Mouse (Mus musculus): ENCODE data around the gene Ric8b. TPM values are rescaled to one million over a fixed set of nuclear protein-coding genes. Genes with fewer than 3 reads are reported as not detected.
A peak's percentile ranks its signal among the peaks of the same experiment; 100 is the strongest.

Gene Ric8b
- polyA plus RNA-seq (2012; rRNA removed): 7.7 and 8.8 TPM in 2 replicates

DNA sequence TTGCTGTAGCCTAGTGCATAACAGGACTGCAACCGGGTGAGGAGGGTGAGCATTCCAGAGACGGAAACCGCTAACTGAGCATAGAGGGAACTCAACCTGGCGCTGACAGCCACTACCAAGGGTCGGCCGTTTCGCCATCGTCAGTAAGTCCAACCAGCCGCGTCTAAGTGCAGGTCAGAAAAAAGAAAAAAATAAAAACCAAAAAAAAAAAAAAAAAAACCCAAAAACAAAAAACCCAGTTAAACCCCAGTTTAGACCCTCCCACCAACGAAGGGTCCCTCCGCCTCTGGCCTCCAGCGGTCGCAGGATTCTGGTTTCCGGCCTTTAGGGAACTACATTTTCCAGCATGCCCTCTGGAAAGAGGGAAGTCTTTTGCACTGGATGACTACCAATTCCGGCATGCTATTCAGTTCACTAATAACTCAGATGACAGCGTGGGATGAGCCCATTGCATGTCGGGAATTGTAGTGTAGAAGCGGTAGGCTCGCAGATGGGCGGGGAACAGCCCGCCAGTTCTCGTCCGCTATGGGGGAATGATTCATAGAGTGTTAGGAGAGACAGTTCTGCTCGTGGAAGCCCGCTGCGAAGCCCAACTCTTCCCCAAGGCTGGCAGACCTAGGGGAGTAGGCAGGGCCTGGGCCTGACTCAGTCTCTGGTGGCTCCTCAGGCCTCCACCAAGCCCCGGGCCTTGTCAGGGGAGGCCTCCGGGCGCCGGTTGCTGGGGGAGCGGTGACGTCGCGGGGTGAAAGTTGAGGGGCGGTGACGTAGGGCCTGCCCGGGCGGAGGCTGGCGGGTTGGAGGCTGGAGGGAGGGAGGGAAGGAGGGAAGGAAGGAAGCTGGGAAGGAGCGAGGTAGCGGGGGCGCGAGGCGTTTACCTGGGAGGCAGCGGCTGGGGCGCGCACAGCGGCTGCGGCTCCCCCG, at the start of gene Ric8b:
Ric8b (plus strand) TSS at position 807 of the 921 bp plus-strand sequence.
- under 1% methylated on average over 51 of the region's 51 CpGs for WGBS
- peak; percentile 98 for DNase-seq (ENCODE audit: low read depth, low spot score)

DNA sequence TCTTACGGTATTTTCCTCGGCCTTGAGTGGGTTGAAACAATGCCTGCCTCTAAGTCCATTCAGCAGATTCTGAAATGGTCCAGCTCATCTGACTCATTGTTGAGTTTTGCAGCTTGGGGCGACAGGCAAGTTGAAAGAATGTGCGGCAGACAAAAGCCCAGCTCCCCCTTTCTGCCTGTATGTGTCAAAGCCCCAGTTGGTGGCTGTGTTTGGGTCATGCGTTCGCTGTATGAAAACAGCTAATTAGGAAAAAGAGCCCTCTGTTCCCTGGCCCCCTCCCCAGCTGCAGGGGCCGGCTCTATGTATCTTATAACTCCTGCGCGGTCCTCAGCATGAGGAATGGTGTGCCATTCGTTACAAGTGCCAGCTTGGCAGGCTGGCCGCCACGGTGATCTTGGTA, 46.1 kb upstream of the Ric8b start:
- DNase-seq (ENCODE audit: low read depth, low spot score): no peak
- WGBS: 89% methylated on average over 12 of the region's 12 CpGs

DNA sequence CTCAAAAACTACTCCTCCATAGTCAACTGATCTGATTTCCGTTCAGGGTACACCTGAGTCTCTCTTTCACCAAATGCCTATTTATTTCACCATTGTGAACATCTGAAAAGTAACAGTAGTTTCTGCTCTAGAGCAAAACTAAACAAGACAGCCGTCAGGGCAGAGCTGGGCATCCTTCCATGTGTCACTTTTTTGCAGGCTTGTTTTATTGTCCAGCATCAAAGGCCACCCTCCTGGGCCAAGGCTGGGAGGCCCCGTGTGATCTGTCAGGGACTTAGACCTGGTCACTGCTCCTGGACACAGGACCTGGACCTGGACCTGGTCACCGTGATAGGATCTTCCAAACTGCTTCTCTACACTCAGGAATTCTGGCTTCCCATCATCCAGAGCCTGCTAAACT, 45.5 kb upstream of the Ric8b start:
- no peak for DNase-seq (ENCODE audit: low read depth, low spot score)

DNA sequence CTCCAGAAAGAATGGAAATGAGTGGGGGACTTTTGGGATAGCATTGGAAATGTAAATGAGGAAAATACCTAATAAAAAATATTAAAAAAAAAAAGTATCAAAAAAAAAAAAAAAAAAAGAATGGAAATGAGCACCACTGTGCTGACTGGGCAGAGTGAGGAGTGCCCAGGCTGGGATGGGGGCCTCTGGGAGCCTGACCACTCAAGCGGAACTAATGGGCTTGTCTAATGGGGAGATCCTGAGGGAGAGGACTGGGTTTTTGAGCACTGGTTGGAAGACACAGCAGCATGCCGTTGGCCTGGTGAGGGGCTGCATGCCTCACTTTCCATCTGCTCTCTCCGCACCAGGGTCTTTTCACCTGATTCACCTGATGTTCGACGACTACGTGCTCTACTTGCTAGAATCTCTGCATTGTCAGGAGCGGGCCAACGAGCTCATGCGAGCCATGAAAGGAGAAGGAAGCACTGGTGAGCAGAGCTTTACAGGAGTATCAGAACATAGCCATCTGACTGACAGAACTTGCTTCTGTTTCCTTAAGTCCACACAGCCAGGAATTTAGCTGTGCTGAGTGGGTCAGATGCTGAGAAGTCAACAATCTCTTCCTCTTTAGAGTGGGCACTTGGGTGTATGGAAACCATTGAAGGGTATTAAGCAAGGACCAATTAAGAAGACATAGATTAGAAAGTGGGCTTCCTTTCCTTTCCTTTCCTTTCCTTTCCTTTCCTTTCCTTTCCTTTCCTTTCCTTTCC, 37.4 kb upstream of the Ric8b start:
- WGBS: 75% methylated on average over 9 of the region's 9 CpGs
- DNase-seq (ENCODE audit: low read depth, low spot score): no peak

More for the DNA sequence above, 45.5 kb upstream of the Ric8b start:
- WGBS: 57% methylated on average over 4 of the region's 4 CpGs

DNA sequence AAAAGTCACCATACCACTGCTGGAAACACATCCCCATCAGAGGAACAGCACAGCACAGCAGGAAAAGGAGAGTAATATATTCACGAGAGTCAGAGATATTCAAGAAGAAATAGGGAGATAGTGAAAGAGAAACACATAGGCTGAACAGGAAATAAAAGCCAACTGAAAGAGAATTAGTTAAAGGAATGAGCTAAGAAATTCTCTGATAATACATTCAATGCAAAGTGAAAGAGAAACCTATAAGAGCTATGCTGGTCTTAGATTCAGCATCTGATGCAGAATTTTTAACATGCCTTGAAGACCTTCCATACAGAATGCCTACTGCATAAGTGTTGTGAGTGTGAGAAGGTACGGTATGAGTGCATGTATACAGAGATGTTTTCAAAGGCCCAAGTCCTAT, 34.9 kb upstream of the Ric8b start:
- no peak for DNase-seq (ENCODE audit: low read depth, low spot score)
- 68% methylated on average over 2 of the region's 2 CpGs for WGBS

DNA sequence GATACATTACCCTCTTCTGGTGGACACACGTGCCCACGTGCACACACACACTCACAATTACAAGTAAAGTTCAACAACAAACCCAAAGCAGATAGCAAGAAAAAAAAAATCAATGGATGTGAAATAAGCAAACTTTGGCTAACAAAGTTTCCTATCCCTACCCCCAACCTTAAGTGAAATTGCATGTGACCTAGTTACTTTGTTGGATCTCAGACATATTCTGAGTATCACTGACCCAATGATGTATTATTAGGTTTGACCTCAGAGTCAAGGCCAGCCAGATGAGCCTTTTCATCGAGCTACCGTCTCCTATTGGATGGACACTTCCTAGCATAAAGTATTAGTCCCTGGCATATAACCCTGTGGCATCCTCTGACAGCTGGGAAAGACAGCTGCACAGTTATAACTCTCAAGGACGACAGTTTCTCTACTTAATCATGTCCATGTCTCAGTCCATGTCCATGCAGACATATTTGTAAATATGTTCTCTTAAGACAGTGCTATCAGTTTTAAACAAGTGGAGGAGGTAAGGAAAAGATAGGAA, 32.0 kb upstream of the Ric8b start:
- no peak for DNase-seq (ENCODE audit: low read depth, low spot score)
- 57% methylated on average over 5 of the region's 5 CpGs for WGBS

DNA sequence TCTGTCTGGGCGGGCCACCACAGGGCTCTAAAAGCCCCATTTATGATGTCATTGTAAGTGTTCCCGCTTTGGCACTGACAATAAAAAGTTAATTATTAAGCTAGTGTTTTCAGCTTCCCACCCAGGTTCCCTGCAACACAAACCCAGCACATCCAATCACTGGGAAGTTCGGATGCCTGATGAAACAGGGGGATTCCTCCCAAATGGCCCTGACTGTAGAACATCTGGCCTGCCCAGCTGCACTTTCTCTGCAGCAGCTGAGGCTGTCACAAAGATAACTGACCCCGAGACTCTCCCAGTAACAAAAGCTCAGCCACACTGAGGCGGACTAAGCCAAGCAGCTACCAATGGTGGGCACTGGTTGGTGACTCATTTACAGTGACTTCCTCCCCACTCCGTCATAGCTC, 31.2 kb upstream of the Ric8b start:
- DNase-seq (ENCODE audit: low read depth, low spot score): peak; percentile 66

DNA sequence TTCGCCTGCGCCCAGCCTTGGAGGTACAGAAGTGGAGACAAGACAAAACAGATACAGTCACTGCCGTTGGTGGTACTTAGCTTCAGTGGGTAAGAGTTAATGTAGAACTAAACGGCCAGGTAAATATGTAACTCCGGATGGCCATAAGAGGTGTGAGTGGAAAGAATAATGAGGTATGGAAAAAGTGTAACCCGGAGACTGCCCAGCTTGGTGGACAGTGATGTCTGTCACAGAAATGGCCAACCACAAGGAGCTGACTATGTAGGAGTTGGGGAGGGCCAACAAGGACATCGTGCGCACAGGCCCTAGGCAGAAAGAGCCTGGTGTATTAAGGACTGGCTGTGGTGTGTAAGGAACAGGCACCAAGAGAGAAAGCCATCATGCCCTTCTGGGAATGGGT, 30.6 kb upstream of the Ric8b start:
- no peak for DNase-seq (ENCODE audit: low read depth, low spot score)
- WGBS: 34% methylated on average over 8 of the region's 8 CpGs

More for the DNA sequence above, 31.2 kb upstream of the Ric8b start:
- 10% methylated on average over 6 of the region's 6 CpGs for WGBS

DNA sequence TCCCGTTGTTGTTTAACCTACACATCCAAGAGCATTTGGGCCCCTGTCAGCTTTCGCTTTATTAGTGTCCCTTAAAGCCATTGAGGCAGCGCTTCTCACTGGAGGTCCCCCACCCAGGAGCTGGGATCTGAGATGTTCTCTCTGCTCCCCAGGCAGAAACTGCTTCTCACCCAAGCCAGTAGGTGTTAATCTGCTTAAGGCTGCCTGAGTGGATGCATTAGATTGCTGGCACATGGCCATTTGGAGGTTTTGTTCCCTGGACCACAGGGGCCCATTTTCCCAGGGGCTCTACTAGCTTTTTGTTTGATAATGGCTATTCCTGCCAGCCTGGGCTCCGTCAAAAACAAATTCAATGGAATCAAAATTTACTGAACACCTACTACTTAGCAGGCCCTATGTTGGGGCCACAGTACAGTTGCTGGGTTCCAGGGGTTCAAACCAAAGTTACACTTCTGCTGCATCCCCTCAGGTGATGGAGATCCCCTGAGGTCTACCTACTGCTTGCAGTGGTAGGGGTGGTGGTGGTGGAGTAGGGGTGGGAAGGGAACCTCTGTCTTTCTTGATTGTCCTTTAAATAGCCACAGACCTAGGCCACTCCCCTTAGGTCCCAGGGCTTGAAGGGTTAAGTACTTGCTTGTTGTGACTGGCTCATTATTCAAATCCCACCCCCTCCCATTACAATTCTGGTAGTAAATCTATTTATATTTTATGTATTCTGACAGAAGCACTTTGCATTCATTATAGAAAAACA, 28.1 kb upstream of the Ric8b start:
- no peak for DNase-seq (ENCODE audit: low read depth, low spot score)
- 85% methylated on average over 4 of the region's 4 CpGs for WGBS

DNA sequence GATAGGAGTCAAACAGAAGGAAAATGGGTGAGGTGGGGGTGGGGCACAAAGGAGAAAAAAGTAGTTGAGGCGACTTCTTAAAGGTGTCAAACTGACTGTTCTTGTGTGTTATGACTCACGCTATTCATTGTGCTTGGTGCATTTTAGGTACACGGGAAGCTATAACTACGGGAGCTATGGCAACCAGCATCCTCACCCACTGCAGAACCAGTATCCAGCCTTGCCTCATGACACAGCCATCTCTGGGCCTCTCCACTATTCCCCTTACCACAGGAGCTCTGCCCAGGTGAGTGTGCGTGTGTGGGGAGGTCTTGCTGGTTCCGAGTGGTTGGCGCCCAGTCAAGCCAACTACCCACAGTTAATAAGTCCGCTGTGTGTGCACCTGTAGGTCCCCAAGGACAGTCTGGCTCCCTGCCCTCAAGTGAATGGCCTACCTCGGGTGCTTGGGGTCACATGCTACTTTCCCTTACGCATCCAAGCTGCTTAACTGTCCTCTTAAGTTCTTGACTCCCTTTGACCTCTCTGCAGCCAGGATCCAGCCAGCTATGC, 21.5 kb upstream of the Ric8b start:
- no peak for DNase-seq (ENCODE audit: low read depth, low spot score)
- WGBS: 90% methylated on average over 10 of the region's 10 CpGs

DNA sequence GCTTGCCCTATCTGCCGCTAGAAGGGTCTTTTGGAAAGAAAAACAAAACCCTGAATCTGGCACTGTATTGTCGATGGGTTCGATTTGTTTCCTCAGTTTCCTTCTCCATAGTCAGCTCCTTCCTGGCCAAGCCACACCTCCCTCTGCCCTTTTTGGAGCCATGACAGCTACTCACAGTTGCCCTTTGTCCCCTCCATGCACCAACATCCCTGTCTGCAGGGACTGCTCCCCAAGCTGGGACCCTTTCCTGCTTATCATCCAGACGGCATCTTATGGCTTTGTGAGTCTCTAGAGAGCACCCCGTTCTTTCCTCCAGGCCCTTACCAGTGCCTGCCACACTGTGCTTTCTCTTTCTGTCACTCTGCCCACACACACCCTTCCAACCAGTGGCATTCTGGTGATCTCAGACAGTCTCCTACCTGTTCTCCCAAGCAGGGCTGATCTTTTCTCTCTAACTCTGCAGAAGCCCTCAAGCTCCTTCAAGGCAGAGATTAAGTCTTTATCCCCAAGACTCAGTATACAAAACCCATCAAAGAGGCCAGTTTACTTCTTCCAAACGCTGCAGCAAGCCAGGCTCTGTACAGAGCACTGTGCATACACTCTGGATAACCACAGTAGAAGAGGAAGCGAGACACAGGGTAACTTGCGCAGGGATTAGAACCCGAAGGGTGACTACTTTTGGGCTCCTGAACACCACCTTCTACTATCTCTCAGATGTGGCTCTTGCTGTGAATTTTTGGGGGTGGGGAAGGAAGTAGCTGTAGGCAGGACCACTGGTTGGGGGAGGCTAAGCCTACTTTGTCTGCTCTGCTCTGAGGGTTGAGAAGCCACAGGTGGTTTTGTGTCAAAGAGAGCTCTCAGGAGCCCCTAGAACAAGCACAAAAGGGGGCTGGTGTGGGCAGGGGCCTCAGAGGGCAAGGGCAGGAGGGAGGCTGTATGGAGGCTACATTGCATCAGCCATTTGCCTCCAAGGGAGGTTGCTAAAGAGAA, 20.2 kb upstream of the Ric8b start:
- no peak for DNase-seq (ENCODE audit: low read depth, low spot score)
- WGBS: 54% methylated on average over 9 of the region's 9 CpGs

DNA sequence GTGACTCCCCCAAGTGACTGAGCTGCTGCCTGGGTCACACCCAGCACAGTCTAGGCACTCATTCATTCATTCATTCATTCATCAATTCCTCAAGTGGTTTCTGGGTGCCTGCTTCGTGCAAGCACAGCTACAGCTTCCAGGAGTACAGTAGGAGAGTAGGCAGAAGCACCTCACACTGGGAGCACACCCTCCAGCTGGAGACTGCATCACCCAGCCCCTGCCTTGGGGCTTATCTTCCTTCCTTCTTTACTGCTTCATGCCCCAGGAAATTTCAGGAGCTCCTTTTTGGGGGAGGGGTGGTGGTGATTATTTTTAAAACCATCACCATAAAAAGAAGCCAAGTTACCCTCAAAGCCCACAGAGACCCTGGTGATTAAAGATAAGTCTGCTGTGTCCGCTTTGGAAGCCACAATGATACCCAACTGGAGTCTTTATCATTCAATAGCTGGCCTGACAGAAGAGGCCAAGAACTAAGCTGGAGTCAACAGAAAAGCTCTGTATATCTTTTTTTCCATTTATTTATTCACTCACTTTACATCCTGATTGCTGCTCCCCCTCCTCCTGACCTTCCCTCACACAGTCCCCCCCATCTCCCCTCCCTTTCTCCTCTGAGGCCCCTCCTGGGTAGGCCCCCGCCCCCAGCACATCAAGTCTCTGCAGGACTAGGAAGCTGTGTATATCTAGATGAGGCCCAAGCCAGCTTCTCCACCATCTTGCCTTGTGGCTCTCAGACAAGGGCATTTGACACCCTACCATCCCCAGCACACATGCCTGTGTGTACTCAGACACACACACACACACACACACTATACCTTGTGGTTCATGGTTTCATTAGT, 19.1 kb upstream of the Ric8b start:
- DNase-seq (ENCODE audit: low read depth, low spot score): no peak
- 87% methylated on average over 3 of the region's 3 CpGs for WGBS

DNA sequence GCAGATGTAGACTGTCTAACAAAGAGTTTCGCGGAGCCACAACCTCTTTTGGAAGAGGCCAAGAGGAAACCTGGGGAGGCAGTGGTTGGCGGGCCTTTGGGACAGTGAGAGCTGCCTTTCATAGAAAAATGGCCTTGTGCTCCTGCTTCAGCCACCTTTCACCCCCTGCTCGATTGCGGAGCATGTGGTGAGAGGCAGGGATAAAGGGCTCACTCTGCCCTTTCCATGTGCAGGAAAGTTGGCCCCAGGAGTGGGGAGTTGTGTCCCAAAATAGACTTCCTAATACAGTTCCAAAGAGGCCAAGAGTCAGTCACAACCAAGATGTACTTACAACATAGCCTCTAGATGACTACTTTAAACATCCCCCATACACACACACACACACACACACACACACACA, 15.7 kb upstream of the Ric8b start:
- WGBS: 86% methylated on average over 5 of the region's 5 CpGs

DNA sequence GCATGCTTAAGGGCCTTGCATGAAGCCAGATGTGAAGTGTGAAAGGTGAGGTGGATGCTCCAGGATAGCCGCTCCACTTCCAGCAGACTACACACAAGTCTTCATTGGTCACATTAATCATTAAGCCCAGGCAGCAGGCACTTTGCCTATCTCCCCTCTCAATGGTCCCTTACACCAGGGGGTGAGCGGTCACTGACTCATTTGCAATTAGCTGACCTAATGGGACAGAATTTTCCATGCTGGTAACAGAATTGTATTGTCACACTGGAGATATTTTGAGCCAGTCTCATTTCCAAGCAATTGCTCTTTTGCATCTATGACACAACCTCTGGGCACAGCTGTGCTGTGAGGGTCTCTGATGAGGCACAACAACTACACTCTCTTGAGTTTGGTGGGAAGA, 15.2 kb upstream of the Ric8b start:
- 88% methylated on average over 2 of the region's 2 CpGs for WGBS
- no peak for DNase-seq (ENCODE audit: low read depth, low spot score)

More for the DNA sequence above, 15.7 kb upstream of the Ric8b start:
- no peak for DNase-seq (ENCODE audit: low read depth, low spot score)

DNA sequence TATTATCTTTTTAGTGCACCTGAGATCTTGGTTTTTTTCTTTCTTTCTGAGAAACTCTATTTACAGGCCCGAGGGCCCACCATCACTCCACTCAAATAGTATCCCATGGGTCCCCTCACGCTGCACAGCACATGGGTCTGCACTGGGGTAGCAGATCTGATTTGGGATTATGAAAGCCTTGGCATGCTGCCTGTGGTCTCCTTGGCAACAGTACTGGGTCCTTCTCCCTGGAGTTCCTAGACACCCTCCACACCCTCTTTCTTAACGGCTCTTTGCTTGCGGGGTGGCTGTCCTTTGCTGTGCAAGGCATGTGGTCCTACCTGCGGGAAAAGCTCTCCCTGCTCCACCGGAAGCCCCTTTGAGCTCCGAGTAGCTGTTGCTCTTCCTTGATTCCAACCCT, 14.1 kb upstream of the Ric8b start:
- DNase-seq (ENCODE audit: low read depth, low spot score): no peak
- WGBS: 51% methylated on average over 7 of the region's 7 CpGs

DNA sequence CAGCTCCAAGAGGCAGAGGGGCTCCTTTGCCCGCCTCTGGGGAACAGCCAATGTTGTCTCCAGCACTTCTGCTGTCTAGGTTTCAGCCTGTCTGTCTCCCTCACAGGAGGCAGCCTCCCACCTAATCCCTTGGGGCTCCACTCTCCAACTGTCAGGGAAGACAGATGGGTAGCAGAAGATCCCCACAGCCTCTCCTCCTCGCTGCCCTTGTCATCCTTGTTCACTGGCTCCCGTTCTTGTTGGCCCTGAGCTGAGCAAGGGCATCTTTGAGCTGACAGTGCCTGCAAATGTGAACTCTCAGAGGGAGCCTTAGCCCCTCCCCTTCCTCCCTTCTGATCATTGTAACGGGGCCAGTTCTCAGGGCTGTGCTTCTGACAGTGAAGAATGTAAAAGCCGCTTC, 13.7 kb upstream of the Ric8b start:
- WGBS: 31% methylated on average over 5 of the region's 5 CpGs
- DNase-seq (ENCODE audit: low read depth, low spot score): no peak

DNA sequence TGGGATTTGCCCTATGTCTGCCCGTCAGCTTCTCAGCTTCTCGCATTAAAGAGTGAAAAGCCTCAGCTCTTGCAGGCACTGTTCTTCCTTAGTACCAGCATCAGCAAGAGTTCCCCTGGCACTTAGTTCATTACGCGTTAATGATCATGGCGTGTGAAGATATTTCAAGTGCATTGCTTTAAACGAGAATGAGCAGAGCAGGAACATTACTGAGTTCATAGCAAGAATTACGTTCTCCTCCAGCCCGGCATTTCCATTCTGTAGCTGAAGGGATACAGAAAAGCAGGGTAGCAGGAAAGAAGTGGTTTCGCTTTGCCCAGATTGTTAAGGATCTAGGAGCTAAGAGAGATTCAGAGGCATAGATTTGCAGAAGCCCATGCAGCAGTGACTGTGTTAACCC, 10.5 kb upstream of the Ric8b start:
- 85% methylated on average over 9 of the region's 9 CpGs for WGBS
- no peak for DNase-seq (ENCODE audit: low read depth, low spot score)

DNA sequence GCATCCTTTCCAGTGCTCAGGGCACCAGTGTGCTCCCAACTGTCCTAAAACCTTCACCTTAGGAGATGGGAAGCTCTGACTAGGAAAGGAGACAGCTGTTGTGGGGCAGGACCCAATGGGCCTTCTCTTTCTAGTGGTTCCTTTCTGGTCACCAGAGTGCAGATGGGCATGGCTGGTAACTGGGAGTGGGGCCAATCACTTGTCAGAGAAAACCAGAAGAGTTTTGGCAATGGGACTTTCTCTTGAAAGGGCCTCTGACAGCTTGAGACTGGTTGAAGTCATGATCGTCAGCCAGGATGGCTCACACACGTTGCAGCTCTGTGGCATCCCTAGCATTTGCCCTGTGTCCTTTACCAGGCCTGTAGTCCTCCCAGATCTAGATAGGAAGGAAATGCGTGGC, 9.4 kb upstream of the Ric8b start:
- no peak for DNase-seq (ENCODE audit: low read depth, low spot score)
- 91% methylated on average over 3 of the region's 3 CpGs for whole genome bisulfite sequencing

All from large intestine, adult 2 months (tissue).